In the genomic region with DNA sequence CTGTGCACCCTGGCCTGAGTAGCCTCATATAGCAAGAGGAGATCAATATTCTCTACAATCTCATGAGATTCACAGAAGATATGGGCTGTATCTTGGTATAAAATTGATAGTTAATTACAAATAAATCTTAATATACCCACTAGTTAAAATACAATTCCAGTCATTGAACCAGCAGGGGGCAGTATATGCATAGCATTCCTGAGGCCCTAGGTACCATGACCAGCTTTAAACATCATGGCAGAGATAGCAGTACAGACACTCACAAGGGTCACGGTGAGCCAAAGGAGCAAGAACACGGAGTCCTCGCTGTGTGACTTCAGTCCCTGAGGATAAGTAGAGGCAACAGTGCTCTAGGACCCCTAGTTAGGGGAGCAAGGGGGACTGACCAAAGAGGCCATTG, we compare ENCODE assay signal across 9 mouse cellular contexts. TPM values are rescaled to one million over a fixed set of nuclear protein-coding genes. Genes with fewer than 3 reads are reported as not detected.
DNase-seq lines count a peak whose midpoint lies in the region; ATAC-seq and TF ChIP-seq lines count a peak whose summit lies in the region.
"Had no signal": no experiment of that assay in that cellular context is flagged by ENCODE, and none has a peak within 500 bp of the region (broad histone marks: within the 10 kb centered on the region; RNA-seq: fewer than 3 reads in every experiment).

No protein-coding gene starts in this region.

- peak; percentile 49; the same call in 1 of the 2 replicates for TF ChIP-seq CTCF in cerebellum, adult 2 months (IDR thresholded peaks at IDR 0.05; ENCODE audit: borderline replicate concordance, insufficient read depth, low read depth, low read length)

- no peak overlapping the region for H3K4me2 ChIP-seq in midbrain, embryonic 11.5 days

- H3K4me3 ChIP-seq in cerebellum, adult 2 months (replicated peaks; ENCODE audit: insufficient read depth, low read depth, low read length) = no peak overlapping the region
- H3K4me3 ChIP-seq in midbrain, embryonic 11.5 days (ENCODE audit: low read depth, low read length) = no peak overlapping the region
- H3K4me3 ChIP-seq in midbrain, embryonic 10.5 days = no peak overlapping the region

- no peak for ATAC-seq in midbrain, embryonic 11.5 days (ENCODE audit: low FRiP score)
- ATAC-seq in megakaryocyte progenitor cell, adult 5-6 weeks (replicated peaks; ENCODE audit: poor library complexity) = peak; percentile 75

- no peaks in the 10 kb centered on the region for H3K4me1 ChIP-seq in cerebellum, adult 2 months (ENCODE audit: control insufficient read depth, insufficient read depth, low read length)
- no peaks in the 10 kb centered on the region for H3K4me1 ChIP-seq in midbrain, embryonic 11.5 days (ENCODE audit: control insufficient read depth, insufficient read depth, low read length)
- 0 out of 2 replicates have a peak, but pooled peaks cover 2% of the 10 kb centered on the region for H3K4me1 ChIP-seq in midbrain, embryonic 10.5 days

- no peaks in the 10 kb centered on the region for H3K27me3 ChIP-seq in cerebellum, adult 2 months (ENCODE audit: control insufficient read depth, insufficient read depth, low read length)
- no peaks in the 10 kb centered on the region for H3K27me3 ChIP-seq in midbrain, embryonic 11.5 days (ENCODE audit: control insufficient read depth, insufficient read depth, low read length)
- H3K27me3 ChIP-seq in midbrain, embryonic 10.5 days (ENCODE audit: low read depth, poor library complexity, severe bottlenecking) = peaks cover 7% of the 10 kb centered on the region; the same call in 1 of the 2 replicates

- DNase-seq in cerebellum, adult 2 months = peak in 1 of 2 experiments; percentile 37
- DNase-seq in cerebellum, adult 9-11 months = no peak
- DNase-seq in midbrain, embryonic 11.5 days (ENCODE audit: low spot score, missing footprints) = peak; percentile 89
- DNase-seq in midbrain, embryonic 10.5 days (ENCODE audit: low spot score) = no peak
- DNase-seq in adipocyte (ENCODE audit: low spot score) = peak; percentile 81
- peak; percentile 59 for DNase-seq in heart, postnatal 4 days
- no peak for DNase-seq in gastrocnemius, postnatal 4 days (ENCODE audit: low spot score in 2 of 2)

- no peak overlapping the region for H3K9ac ChIP-seq in midbrain, embryonic 11.5 days (ENCODE audit: low read length)

- no peak for TF ChIP-seq POLR2A in cerebellum, adult 2 months (IDR thresholded peaks at IDR 0.05; ENCODE audit: borderline replicate concordance, insufficient read depth, low read length)

- 39% methylated on average over 3 of the region's 3 CpGs for WGBS in cerebellum, adult 2 months
- 62% methylated on average over 3 of the region's 3 CpGs for WGBS in midbrain, embryonic 11.5 days
- WGBS in midbrain, embryonic 10.5 days = 70% methylated on average over 3 of the region's 3 CpGs

- H3K36me3 ChIP-seq in midbrain, embryonic 11.5 days (ENCODE audit: control insufficient read depth, insufficient read depth, low read length) = no peaks in the 10 kb centered on the region
- H3K36me3 ChIP-seq in midbrain, embryonic 10.5 days = no peaks in the 10 kb centered on the region

- no peak overlapping the region for H3K27ac ChIP-seq in cerebellum, adult 2 months (ENCODE audit: insufficient read depth, low read length)
- no peak overlapping the region for H3K27ac ChIP-seq in midbrain, embryonic 11.5 days (ENCODE audit: low read depth, low read length)
- no peak overlapping the region for H3K27ac ChIP-seq in midbrain, embryonic 10.5 days (replicated peaks)

- no peaks in the 10 kb centered on the region for H3K9me3 ChIP-seq in midbrain, embryonic 11.5 days (ENCODE audit: control insufficient read depth, low read length)
- H3K9me3 ChIP-seq in midbrain, embryonic 10.5 days (replicated peaks) = no peaks in the 10 kb centered on the region

RNA-seq across cellular contexts. Expression of a gene that starts 28.6 kb away (rescaled TPM):
- polyA plus RNA-seq in cerebellum, adult 2 months (2012; rRNA removed) = 54.8 and 61.0 TPM in 2 replicates
- 0.87 and 1.6 TPM in 2 replicates for polyA plus RNA-seq in midbrain, embryonic 11.5 days (2014; fragmentation: Nextera tagmentation; extraction: Ambion mirVana)
- polyA plus RNA-seq in midbrain, embryonic 10.5 days (2016; fragmentation: Nextera tagmentation; extraction: Ambion mirVana) = 0.86 and 0.94 TPM in 2 replicates
- total RNA-seq in heart, postnatal 4 days (2021) = 10 to 100 TPM; 11.6 to 13.8 TPM
- 0.68 and 2.0 TPM in 2 replicates for total RNA-seq in megakaryocyte progenitor cell, adult 5-6 weeks (2015)
- total RNA-seq in megakaryocyte progenitor cell, adult 5-6 weeks (2017) = 0.88 and 1.1 TPM in 2 replicates
- 10 to 100 TPM; 29.3 to 31.4 TPM for total RNA-seq in gastrocnemius, postnatal 4 days (2021)

RNA-seq across cellular contexts. Expression of a gene that starts 50.0 kb away (rescaled TPM):
- polyA plus RNA-seq in cerebellum, adult 2 months (2012; rRNA removed) = 87.8 and 117 TPM in 2 replicates
- 2.4 and 2.5 TPM in 2 replicates for polyA plus RNA-seq in midbrain, embryonic 11.5 days (2014; fragmentation: Nextera tagmentation; extraction: Ambion mirVana)
- 2.2 and 3.6 TPM in 2 replicates for polyA plus RNA-seq in midbrain, embryonic 10.5 days (2016; fragmentation: Nextera tagmentation; extraction: Ambion mirVana)
- total RNA-seq in heart, postnatal 4 days (2021) = 10 to 100 TPM; 17.7 to 18.0 TPM
- total RNA-seq in megakaryocyte progenitor cell, adult 5-6 weeks (2015) = 15.0 and 15.6 TPM in 2 replicates
- 16.5 and 16.8 TPM in 2 replicates for total RNA-seq in megakaryocyte progenitor cell, adult 5-6 weeks (2017)
- 10 to 100 TPM; 15.3 to 17.3 TPM for total RNA-seq in gastrocnemius, postnatal 4 days (2021)

RNA-seq across cellular contexts. Expression of a gene that starts 57.3 kb away (rescaled TPM):
- polyA plus RNA-seq in cerebellum, adult 2 months (2012; rRNA removed) = 3.6 and 3.7 TPM in 2 replicates
- 0.51 and 1.1 TPM in 2 replicates for polyA plus RNA-seq in midbrain, embryonic 11.5 days (2014; fragmentation: Nextera tagmentation; extraction: Ambion mirVana)
- polyA plus RNA-seq in midbrain, embryonic 10.5 days (2016; fragmentation: Nextera tagmentation; extraction: Ambion mirVana) = 0.60 and 0.67 TPM in 2 replicates
- total RNA-seq in heart, postnatal 4 days (2021) = under 1 TPM; 0.48 to 0.79 TPM
- total RNA-seq in megakaryocyte progenitor cell, adult 5-6 weeks (2015) = 0.90 and 1.7 TPM in 2 replicates
- total RNA-seq in megakaryocyte progenitor cell, adult 5-6 weeks (2017) = 0.27 TPM in 1 of 2 replicates, not detected in the other
- total RNA-seq in gastrocnemius, postnatal 4 days (2021) = 1 to 10 TPM in 1 of 2 experiments, under 1 TPM in 1; 0.96 to 1.5 TPM
- polyA plus RNA-seq: neural tube, embryonic 14.5 days had no signal

RNA-seq across cellular contexts. Expression of a gene that starts 58.9 kb away (rescaled TPM):
- polyA plus RNA-seq in cerebellum, adult 2 months (2012; rRNA removed) = 0.05 TPM in 1 of 2 replicates, not detected in the other
- polyA plus RNA-seq in midbrain, embryonic 11.5 days (2014; fragmentation: Nextera tagmentation; extraction: Ambion mirVana) = 0.08 TPM in 1 of 2 replicates, not detected in the other
- polyA plus RNA-seq in midbrain, embryonic 10.5 days (2016; fragmentation: Nextera tagmentation; extraction: Ambion mirVana) = not detected in 2 replicates
- total RNA-seq in heart, postnatal 4 days (2021) = not detected
- total RNA-seq in megakaryocyte progenitor cell, adult 5-6 weeks (2015) = not detected in 2 replicates
- total RNA-seq in megakaryocyte progenitor cell, adult 5-6 weeks (2017) = not detected in 2 replicates
- total RNA-seq in gastrocnemius, postnatal 4 days (2021) = not detected
- polyA plus RNA-seq: neural tube, embryonic 14.5 days had no signal

Comparison
In these comparisons a context has a peak if more than half of its experiments do, and no peak if none do; other contexts are left out.
1. DNase-seq: peak in midbrain, embryonic 11.5 days (single experiment), adipocyte (single experiment) and heart, postnatal 4 days (single experiment); none in cerebellum, adult 9-11 months (single experiment), midbrain, embryonic 10.5 days (single experiment) and gastrocnemius, postnatal 4 days (0 of 2).
2. RNA of a gene that starts 28.6 kb away (total RNA-seq): 29.3 to 31.4 TPM in gastrocnemius, postnatal 4 days and 11.6 to 13.8 TPM in heart, postnatal 4 days; 0.68 to 2.0 TPM in megakaryocyte progenitor cell, adult 5-6 weeks; every median in the first group is over 4 times any median in the second.